ENCODE assay signal across 10 mouse cellular contexts in genomic region chr2:13087811-13088210, GRCm38 (mm10).
"Had no signal": no experiment of that assay in that cellular context is flagged by ENCODE, and none has a peak within 500 bp of the region (broad histone marks: within the 10 kb centered on the region; RNA-seq: fewer than 3 reads in every experiment).

No protein-coding gene starts in this region.

- ATAC-seq: midbrain, embryonic 13.5 days; midbrain, embryonic 15.5 days had no signal

- DNase-seq: lung, adult 18-20 months; lung, embryonic 14.5 days; lung, postnatal 10 days; lung, postnatal 4 days; retina, postnatal 1 day; thymus, adult 2 months; thymus, postnatal 25 days; thymus, postnatal 4 days had no signal
